Comparison of ENCODE assay signal across 18 mouse cellular contexts in genomic region chr19:14576311-14576710, GRCm38 (mm10). TPM values are rescaled to one million over a fixed set of nuclear protein-coding genes. Genes with fewer than 3 reads are reported as not detected.
DNase-seq lines count a peak whose midpoint lies in the region; ATAC-seq lines count a peak whose summit lies in the region.
"Had no signal": no experiment of that assay in that cellular context is flagged by ENCODE, and none has a peak within 500 bp of the region (broad histone marks: within the 10 kb centered on the region; RNA-seq: fewer than 3 reads in every experiment).

No protein-coding gene starts in this region.

- H3K4me2 ChIP-seq in liver, embryonic 11.5 days = no peak overlapping the region
- no peak overlapping the region for H3K4me2 ChIP-seq in liver, embryonic 13.5 days
- no peak overlapping the region for H3K4me2 ChIP-seq in forebrain, embryonic 15.5 days (replicated peaks)
- H3K4me2 ChIP-seq: forebrain, embryonic 13.5 days; heart, embryonic 12.5 days; hindbrain, embryonic 15.5 days had no signal

- peaks cover 8% of the 10 kb centered on the region; the same call in 1 of the 2 replicates for H3K4me1 ChIP-seq in liver, embryonic 11.5 days (replicated peaks; ENCODE audit: control insufficient read depth, insufficient read depth, low read length)
- H3K4me1 ChIP-seq in liver, embryonic 13.5 days (replicated peaks) = peaks cover 39% of the 10 kb centered on the region
- H3K4me1 ChIP-seq in forebrain, embryonic 15.5 days = 0 out of 2 replicates have a peak, but pooled peaks cover 2% of the 10 kb centered on the region
- H3K4me1 ChIP-seq: forebrain, embryonic 13.5 days; hindbrain, embryonic 15.5 days had no signal

- no peaks in the 10 kb centered on the region for H3K9me3 ChIP-seq in liver, embryonic 11.5 days (ENCODE audit: control insufficient read depth, low read length)
- no peaks in the 10 kb centered on the region for H3K9me3 ChIP-seq in liver, embryonic 13.5 days (replicated peaks)
- no peaks in the 10 kb centered on the region for H3K9me3 ChIP-seq in forebrain, embryonic 15.5 days
- H3K9me3 ChIP-seq: embryonic facial prominence, embryonic 10.5 days; forebrain, embryonic 13.5 days; heart, embryonic 12.5 days; hindbrain, embryonic 15.5 days had no signal

- no peak for DNase-seq in liver, embryonic 11.5 days (ENCODE audit: low spot score)
- no peak for DNase-seq in liver
- DNase-seq in liver, embryonic 13.5 days = no peak
- no peak for DNase-seq in layer of hippocampus, adult 9-10 months (ENCODE audit: low spot score)
- DNase-seq in lung, postnatal 4 days = no peak
- DNase-seq: adrenal gland, adult 8-10 months; cerebellum, adult 18-20 months; cerebellum, adult 9-11 months; gastrocnemius, adult 2 months; gastrocnemius, postnatal 25 days; heart, postnatal 36 days had no signal

- no peaks in the 10 kb centered on the region for H3K27me3 ChIP-seq in liver, embryonic 11.5 days (replicated peaks; ENCODE audit: control insufficient read depth, insufficient read depth, low read length)
- H3K27me3 ChIP-seq in liver, embryonic 13.5 days = no peaks in the 10 kb centered on the region
- no peaks in the 10 kb centered on the region for H3K27me3 ChIP-seq in forebrain, embryonic 15.5 days
- H3K27me3 ChIP-seq: CH12.LX; forebrain, embryonic 13.5 days; heart, embryonic 12.5 days had no signal

- no peaks in the 10 kb centered on the region for H3K36me3 ChIP-seq in liver, embryonic 11.5 days (ENCODE audit: control insufficient read depth, insufficient read depth, low read length)
- H3K36me3 ChIP-seq in liver, embryonic 13.5 days = 0 out of 2 replicates have a peak, but pooled peaks cover 3% of the 10 kb centered on the region
- H3K36me3 ChIP-seq in forebrain, embryonic 15.5 days = peaks cover 4% of the 10 kb centered on the region

- H3K27ac ChIP-seq in liver, embryonic 11.5 days (ENCODE audit: low read depth, low read length) = no peak overlapping the region
- H3K27ac ChIP-seq in liver, embryonic 13.5 days = no peak overlapping the region
- H3K27ac ChIP-seq in forebrain, embryonic 15.5 days (replicated peaks) = no peak overlapping the region
- H3K27ac ChIP-seq: embryonic facial prominence, embryonic 10.5 days; forebrain, embryonic 13.5 days; gastrocnemius, adult 2 months; hindbrain, embryonic 15.5 days had no signal

- peak; percentile 73 for ATAC-seq in liver, embryonic 11.5 days (replicated peaks; ENCODE audit: low FRiP score)
- peak; percentile 79; the same call in 1 of the 2 replicates for ATAC-seq in liver, embryonic 13.5 days (ENCODE audit: low read depth)
- peak; percentile 30 for ATAC-seq in megakaryocyte progenitor cell, adult 5-6 weeks (replicated peaks; ENCODE audit: poor library complexity)
- ATAC-seq in forebrain, embryonic 15.5 days (replicated peaks) = no peak
- ATAC-seq: forebrain, embryonic 13.5 days had no signal

- no peak overlapping the region for H3K4me3 ChIP-seq in liver, embryonic 11.5 days (ENCODE audit: low read depth, low read length)
- H3K4me3 ChIP-seq in liver, embryonic 13.5 days (replicated peaks) = no peak overlapping the region
- no peak overlapping the region for H3K4me3 ChIP-seq in forebrain, embryonic 15.5 days
- H3K4me3 ChIP-seq: embryonic facial prominence, embryonic 10.5 days; forebrain, embryonic 13.5 days; gastrocnemius, adult 2 months; heart, embryonic 12.5 days; hindbrain, embryonic 15.5 days had no signal

- H3K9ac ChIP-seq in liver, embryonic 11.5 days (ENCODE audit: low read depth, low read length) = no peak overlapping the region
- H3K9ac ChIP-seq in liver, embryonic 13.5 days = no peak overlapping the region
- no peak overlapping the region for H3K9ac ChIP-seq in forebrain, embryonic 15.5 days (replicated peaks)
- H3K9ac ChIP-seq: forebrain, embryonic 13.5 days; heart, embryonic 12.5 days; hindbrain, embryonic 15.5 days had no signal

RNA-seq across cellular contexts. Expression of gene Tle4, which starts 21.5 kb away (rescaled TPM):
- 11.4 and 13.0 TPM in 2 replicates for polyA plus RNA-seq in liver, embryonic 11.5 days (2014; fragmentation: Nextera tagmentation; extraction: Ambion mirVana)
- 4.5 and 4.7 TPM in 2 replicates for polyA plus RNA-seq in liver, embryonic 13.5 days (2015; fragmentation: Nextera tagmentation; extraction: Ambion mirVana)
- 27.1 and 27.9 TPM in 2 replicates for total RNA-seq in megakaryocyte progenitor cell, adult 5-6 weeks (2015)
- 15.4 and 18.2 TPM in 2 replicates for total RNA-seq in megakaryocyte progenitor cell, adult 5-6 weeks (2017)
- 34.9 and 37.5 TPM in 2 replicates for polyA plus RNA-seq in forebrain, embryonic 15.5 days (2015; fragmentation: Nextera tagmentation; extraction: Ambion mirVana)
